Mouse (Mus musculus) limb, embryonic 14.5 days (tissue): ENCODE results near the gene Gm17409. TPM values are rescaled to one million over a fixed set of nuclear protein-coding genes. Genes with fewer than 3 reads are reported as not detected.

ENCODE experiments used
- ATAC-seq: fragments of 200-750 bp; cut with Nextera tagmentation; 2 replicates; pipeline ENCODE4 v1.8.0; 2017; ENCODE audit warnings: low read depth, moderate number of reproducible peaks, moderate TSS enrichment; ENCODE audit not compliant: low FRiP score
- DNase-seq: peaks from one replicate; pipeline ENCODE4 v3.0.0-alpha.2; 2015; ENCODE audit warnings: low spot score
- H3K27ac ChIP-seq: fragments of 300-500 bp; sonication (generic); replicated peaks from 2 replicates; pipeline ENCODE4 v1.5.1; 2014; ENCODE audit warnings: low read depth, mild to moderate bottlenecking, low read length, moderate library complexity, mixed read lengths
- H3K27me3 ChIP-seq: fragments of 300-500 bp; sonication (generic); 2 replicates; pipeline ENCODE4 v1.6.1; 2014; ENCODE audit warnings: low read length, mixed read lengths; ENCODE audit not compliant: control insufficient read depth, insufficient read depth
- H3K36me3 ChIP-seq: fragments of 300-500 bp; sonication (generic); 2 replicates; pipeline ENCODE4 v1.6.1; 2014; ENCODE audit warnings: mild to moderate bottlenecking, low read length, moderate library complexity, mixed read lengths; ENCODE audit not compliant: control insufficient read depth, insufficient read depth
- H3K4me1 ChIP-seq: fragments of 300-500 bp; sonication (generic); 2 replicates; pipeline ENCODE4 v1.6.1; 2014; ENCODE audit warnings: antibody characterized with exemption, low read length, mixed read lengths; ENCODE audit not compliant: control insufficient read depth, insufficient read depth
- H3K4me2 ChIP-seq: fragments of 300-500 bp; sonication (generic); replicated peaks from 2 replicates; pipeline ENCODE4 v1.6.1; 2014; ENCODE audit warnings: low read depth, mild to moderate bottlenecking, low read length, moderate library complexity; ENCODE audit not compliant: severe bottlenecking
- H3K4me3 ChIP-seq: fragments of 300-500 bp; sonication (generic); replicated peaks from 2 replicates; pipeline ENCODE4 v1.5.1; 2014; ENCODE audit warnings: low read length
- H3K9ac ChIP-seq: fragments of 300-500 bp; sonication (generic); 2 replicates; pipeline ENCODE4 v1.6.1; 2014; ENCODE audit warnings: mild to moderate bottlenecking, low read depth, low read length, moderate library complexity; ENCODE audit not compliant: severe bottlenecking
- H3K9me3 ChIP-seq: fragments of 300-500 bp; sonication (generic); 2 replicates; pipeline ENCODE4 v1.6.1; 2016; ENCODE audit warnings: low read length; ENCODE audit not compliant: control insufficient read depth
- POLR2A ChIP-seq: fragments of 200-500 bp; IDR thresholded peaks from 2 replicates; pipeline ENCODE4 v1.8.0; 2012; ENCODE audit warnings: inconsistent platforms, mild to moderate bottlenecking, moderate library complexity, borderline replicate concordance; ENCODE audit not compliant: insufficient read depth, insufficient read length; ENCODE audit errors: extremely low read depth
- WGBS: fragments of 180-500 bp; shearing (Covaris S2); extraction: QIAGEN DNeasy Blood & Tissue Kit; methylation state at CpG from one replicate; pipeline ENCODE4 v1.1.7; 2014; 5-methylcytosine and 5-hydroxymethylcytosine counted together
- polyA plus RNA-seq, 2 experiments: library from polyadenylated mRNA; depleted of rRNA in 1 of 2; stranded (reverse) in 1 of 2; unstranded in 1 of 2; fragments of >200 nt; fragmentation: Nextera tagmentation in 1 of 2; extraction: Ambion mirVana in 1 of 2; gene quantifications; 2 replicates each; pipeline versions ENCODE4 v1.2.1 to v1.2.3; 2012 to 2014

Gm17409 gene
- polyA plus RNA-seq, 2 experiments, result not detected

DNA sequence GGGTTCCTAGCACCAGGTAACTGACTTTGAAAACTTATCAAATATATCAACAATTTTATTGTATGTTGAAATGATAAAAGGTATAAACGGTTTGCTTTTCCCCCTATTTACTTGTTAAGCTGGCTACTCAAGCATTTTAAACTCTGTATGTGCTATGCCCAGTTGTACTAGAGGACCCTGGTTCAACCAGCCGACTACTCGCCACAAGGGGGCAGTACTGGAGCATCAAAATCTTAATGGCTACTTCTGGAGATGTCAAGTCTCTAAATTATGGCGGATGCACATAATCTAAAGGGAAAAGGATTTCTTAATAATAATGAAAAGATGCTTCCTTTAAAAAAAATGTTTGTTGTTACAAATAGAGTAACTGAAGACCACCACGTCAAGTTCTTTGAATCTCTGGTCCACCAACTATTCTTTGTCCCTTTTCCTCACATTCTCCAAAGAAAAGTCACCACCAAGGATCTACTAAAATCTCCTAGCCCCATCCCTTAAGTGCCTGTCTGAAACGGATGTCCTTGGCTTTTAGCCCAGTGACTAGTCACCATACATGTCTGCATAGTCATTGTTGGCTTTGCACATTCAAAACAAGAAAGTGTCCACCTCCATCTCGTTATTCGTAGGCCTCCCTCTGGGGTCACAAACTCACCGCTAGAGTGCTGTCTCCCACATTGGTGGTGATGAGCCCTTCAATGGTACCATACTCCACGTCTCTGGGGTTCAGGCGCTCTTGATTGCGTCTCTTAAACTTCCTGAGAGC is 7.2 kb downstream of the Gm17409 start:
- ATAC-seq (no peak; the same call in 1 of the 2 replicates), DNase-seq (peak; percentile 91)
- Histone ChIP-seq H3K4me1 (no peaks in the 10 kb centered on the region), H3K9me3 (no peaks in the 10 kb centered on the region), H3K36me3 (peaks cover 23% of the 10 kb centered on the region), H3K27me3 (no peaks in the 10 kb centered on the region), H3K27ac (no peak overlapping the region), H3K9ac (no peak overlapping the region), H3K4me2 (no peak overlapping the region), H3K4me3 (no peak overlapping the region)
- 65% methylated on average over 12 of the region's 12 CpGs for WGBS
- TF ChIP-seq POLR2A, result no peak

GRCm38 (mm10) chr2:58478144-58478543 is 8.2 kb downstream of the Gm17409 start:
- no peak overlapping the region for H3K4me2 ChIP-seq
- no peaks in the 10 kb centered on the region for H3K4me1 ChIP-seq
- H3K9ac ChIP-seq, result no peak overlapping the region
- no peaks in the 10 kb centered on the region for H3K9me3 ChIP-seq
- H3K4me3 ChIP-seq, result no peak overlapping the region
- no peak for ATAC-seq
- no peaks in the 10 kb centered on the region for H3K27me3 ChIP-seq
- H3K27ac ChIP-seq, result no peak overlapping the region
- WGBS, result 90% methylated on average over 4 of the region's 4 CpGs
- H3K36me3 ChIP-seq, result peaks cover 20% of the 10 kb centered on the region
- TF ChIP-seq POLR2A, result no peak
- DNase-seq, result no peak

DNA sequence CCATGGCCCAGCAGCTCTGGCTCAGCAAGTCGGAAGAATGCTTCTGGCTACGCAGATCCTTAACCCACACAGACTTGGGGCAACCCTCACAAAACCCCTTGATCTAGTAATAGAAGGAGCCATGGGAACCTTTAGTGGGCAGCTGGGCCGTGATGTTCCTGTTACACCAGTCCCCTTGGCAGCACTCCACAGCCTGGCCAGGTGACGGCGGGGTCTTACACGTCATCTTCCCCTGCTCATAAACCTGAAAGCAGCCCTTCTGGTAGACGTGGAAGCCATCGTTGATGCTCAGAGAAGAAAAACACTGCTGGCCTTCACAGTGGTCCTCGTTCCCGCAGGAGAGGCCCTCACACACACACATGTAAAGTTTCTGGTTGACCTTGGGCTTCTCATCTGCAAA is 9.6 kb downstream of the Gm17409 start:
- Histone ChIP-seq H3K9me3 (no peaks in the 10 kb centered on the region), H3K27ac (no peak overlapping the region), H3K9ac (no peak overlapping the region), H3K27me3 (no peaks in the 10 kb centered on the region), H3K36me3 (peaks cover 14% of the 10 kb centered on the region), H3K4me3 (no peak overlapping the region), H3K4me2 (no peak overlapping the region), H3K4me1 (peaks cover 5% of the 10 kb centered on the region)
- ATAC-seq, result no peak
- WGBS, result 61% methylated on average over 10 of the region's 10 CpGs
- TF ChIP-seq POLR2A, result no peak
- no peak for DNase-seq

GRCm38 (mm10) chr2:58480764-58481163 is 10.8 kb downstream of the Gm17409 start:
- DNase-seq, result no peak
- Histone ChIP-seq H3K27ac (no peak overlapping the region), H3K4me3 (no peak overlapping the region), H3K9me3 (no peaks in the 10 kb centered on the region), H3K4me1 (peaks cover 16% of the 10 kb centered on the region), H3K27me3 (no peaks in the 10 kb centered on the region), H3K36me3 (peaks cover 9% of the 10 kb centered on the region), H3K9ac (no peak overlapping the region), H3K4me2 (no peak overlapping the region)
- ATAC-seq, result no peak
- WGBS, result 71% methylated on average over 6 of the region's 6 CpGs
- TF ChIP-seq POLR2A, result no peak

DNA sequence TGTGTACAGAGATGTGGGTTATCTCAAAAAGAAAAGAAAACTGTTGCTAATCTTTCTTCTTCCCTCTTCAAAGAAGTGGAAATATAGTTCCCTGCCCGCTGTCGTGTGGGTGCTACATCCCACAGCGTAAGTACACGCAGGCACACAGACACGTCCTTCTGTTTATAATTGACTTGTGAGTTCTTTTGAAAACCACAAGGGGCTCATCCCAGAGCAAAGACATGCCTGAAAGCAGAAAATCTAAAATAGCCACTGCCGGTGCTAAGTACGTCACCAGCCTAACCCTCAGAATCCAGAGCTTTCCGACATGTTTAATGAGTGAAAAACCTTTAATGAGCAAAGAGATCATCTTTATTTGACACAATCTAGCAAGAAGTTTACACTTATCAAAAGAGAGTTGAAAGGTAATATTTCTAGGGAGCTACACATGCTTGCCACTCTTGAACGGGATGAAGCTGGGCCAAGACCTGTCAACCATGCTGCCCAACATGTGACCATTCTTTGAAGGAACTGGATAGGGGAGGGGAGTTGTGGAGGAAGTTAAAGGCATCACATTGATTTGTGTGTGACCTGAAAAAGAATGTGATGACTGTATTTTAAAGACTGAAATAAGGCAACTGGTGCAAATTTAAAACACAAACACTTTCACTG is 11.7 kb downstream of the Gm17409 start:
- Histone ChIP-seq H3K4me3 (no peak overlapping the region), H3K9ac (no peak overlapping the region), H3K4me2 (no peak overlapping the region), H3K27ac (no peak overlapping the region), H3K27me3 (no peaks in the 10 kb centered on the region), H3K9me3 (no peaks in the 10 kb centered on the region), H3K36me3 (peaks cover 9% of the 10 kb centered on the region; the same call in 1 of the 2 replicates), H3K4me1 (peaks cover 22% of the 10 kb centered on the region)
- no peak for DNase-seq
- TF ChIP-seq POLR2A, result no peak
- no peak for ATAC-seq
- WGBS, result 74% methylated on average over 9 of the region's 9 CpGs
